9 mouse cellular contexts compared by ENCODE assay signal in the genomic region with DNA sequence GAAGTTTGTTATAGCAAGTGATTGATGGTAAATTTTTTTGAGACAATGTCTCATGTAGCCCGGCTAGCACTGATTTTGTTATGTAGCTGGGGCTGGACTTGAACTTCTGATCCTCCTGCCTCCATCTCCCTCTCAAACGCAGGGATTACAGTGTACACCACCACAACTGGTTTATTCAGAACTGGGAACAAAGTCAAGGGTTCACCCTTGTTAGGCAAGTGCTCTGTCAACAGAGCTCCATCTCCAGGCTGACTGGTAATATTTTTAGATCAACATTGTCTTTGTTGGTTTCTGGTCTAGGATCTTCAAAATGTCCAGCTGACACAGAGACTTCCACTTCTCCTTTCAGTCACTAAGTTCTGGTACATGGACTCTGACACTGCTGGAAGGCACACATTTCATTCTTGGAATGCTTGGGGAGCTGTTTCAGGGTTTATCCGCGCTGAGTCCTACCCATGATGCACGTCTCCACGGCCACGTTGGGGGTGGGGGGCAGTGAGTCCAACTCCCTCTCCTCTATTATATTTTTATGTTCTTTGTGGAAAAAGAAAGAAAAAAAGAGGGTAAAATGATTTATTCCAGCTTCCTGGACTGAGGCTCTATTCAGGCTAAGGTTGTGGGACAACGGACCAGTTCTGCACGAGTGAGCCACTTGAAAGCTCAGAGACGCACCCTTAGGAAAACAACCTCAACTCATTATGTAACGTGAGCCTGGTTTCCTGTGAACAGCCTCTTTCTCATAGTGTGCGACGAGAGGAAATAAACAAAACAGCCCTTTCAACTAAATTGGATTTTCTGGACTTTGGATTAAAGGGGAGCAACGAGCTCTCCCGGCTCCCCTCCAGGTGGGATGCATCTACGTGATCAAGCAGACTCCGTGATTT. TPM values are rescaled to one million over a fixed set of nuclear protein-coding genes. Genes with fewer than 3 reads are reported as not detected.
DNase-seq lines count a peak whose midpoint lies in the region; ATAC-seq and TF ChIP-seq lines count a peak whose summit lies in the region.
"Had no signal": no experiment of that assay in that cellular context is flagged by ENCODE, and none has a peak within 500 bp of the region (broad histone marks: within the 10 kb centered on the region; RNA-seq: fewer than 3 reads in every experiment).

No protein-coding gene starts in this region.

- no peak for DNase-seq in frontal cortex, postnatal 14 days (ENCODE audit: low spot score in 2 of 2)
- DNase-seq in liver, adult 2 months (ENCODE audit: extremely low read depth, low read depth, low spot score): peak; percentile 65
- no peak for DNase-seq in liver, embryonic 11.5 days (ENCODE audit: low spot score)
- DNase-seq in ovary, postnatal 10 days (ENCODE audit: low spot score): no peak
- DNase-seq in urinary bladder, adult 2 months (ENCODE audit: low spot score): no peak
- DNase-seq: cerebellum, postnatal 14 days had no signal

- H3K4me2 ChIP-seq in liver, embryonic 11.5 days: no peak overlapping the region
- peak overlapping the region; percentile 13; the same call in 1 of the 2 replicates for H3K4me2 ChIP-seq in hindbrain, embryonic 15.5 days
- H3K4me2 ChIP-seq in neural tube, embryonic 15.5 days: peak overlapping the region; percentile 24

- H3K27me3 ChIP-seq in liver, adult 2 months (ENCODE audit: control insufficient read depth, insufficient read depth, low read length): no peaks in the 10 kb centered on the region
- no peaks in the 10 kb centered on the region for H3K27me3 ChIP-seq in liver, embryonic 11.5 days (replicated peaks; ENCODE audit: control insufficient read depth, insufficient read depth, low read length)
- H3K27me3 ChIP-seq in hindbrain, embryonic 15.5 days: no peaks in the 10 kb centered on the region
- no peaks in the 10 kb centered on the region for H3K27me3 ChIP-seq in neural tube, embryonic 15.5 days (replicated peaks)

- peaks cover 27% of the 10 kb centered on the region; the same call in 1 of the 2 replicates for H3K79me2 ChIP-seq in liver, adult 2 months (ENCODE audit: control insufficient read depth, insufficient read depth, low read length)

- WGBS in liver, adult 2 months: 12% methylated on average over 17 of the region's 17 CpGs
- 68% methylated on average over 17 of the region's 17 CpGs for WGBS in liver, embryonic 11.5 days
- 52% methylated on average over 17 of the region's 17 CpGs for WGBS in hindbrain, embryonic 15.5 days
- 37% methylated on average over 17 of the region's 17 CpGs for WGBS in neural tube, embryonic 15.5 days

- peaks cover 18% of the 10 kb centered on the region; the same call in 1 of the 2 replicates for H3K4me1 ChIP-seq in liver, adult 2 months (ENCODE audit: control insufficient read depth, insufficient read depth, low read length)
- no peaks in the 10 kb centered on the region for H3K4me1 ChIP-seq in liver, embryonic 11.5 days (replicated peaks; ENCODE audit: control insufficient read depth, insufficient read depth, low read length)
- H3K4me1 ChIP-seq in hindbrain, embryonic 15.5 days (replicated peaks): no peaks in the 10 kb centered on the region; the same call in 1 of the 2 replicates
- peaks cover 10% of the 10 kb centered on the region for H3K4me1 ChIP-seq in neural tube, embryonic 15.5 days

- no peak for TF ChIP-seq CTCF in liver, adult 2 months (IDR thresholded peaks at IDR 0.05; ENCODE audit: low read depth, low read length)

- H3K9ac ChIP-seq in liver, adult 2 months (ENCODE audit: low read depth, low read length): peak overlapping the region; percentile 33; the same call in 1 of the 2 replicates
- no peak overlapping the region for H3K9ac ChIP-seq in liver, embryonic 11.5 days (ENCODE audit: low read depth, low read length)
- no peak overlapping the region for H3K9ac ChIP-seq in hindbrain, embryonic 15.5 days
- no peak overlapping the region for H3K9ac ChIP-seq in neural tube, embryonic 15.5 days (replicated peaks)

- no peaks in the 10 kb centered on the region for H3K9me3 ChIP-seq in liver, embryonic 11.5 days (ENCODE audit: control insufficient read depth, low read length)
- no peaks in the 10 kb centered on the region for H3K9me3 ChIP-seq in hindbrain, embryonic 15.5 days
- no peaks in the 10 kb centered on the region for H3K9me3 ChIP-seq in neural tube, embryonic 15.5 days (replicated peaks)

- no peak for TF ChIP-seq POLR2A in liver, adult 2 months (IDR thresholded peaks at IDR 0.05; ENCODE audit: extremely low read depth, insufficient read depth, low read length)

- peak; percentile 65 for ATAC-seq in frontal cortex, adult (ENCODE audit: low TSS enrichment)
- no peak for ATAC-seq in liver, embryonic 11.5 days (replicated peaks; ENCODE audit: low FRiP score)
- no peak for ATAC-seq in hindbrain, embryonic 15.5 days (ENCODE audit: low FRiP score, low read depth)
- no peak for ATAC-seq in neural tube, embryonic 15.5 days (ENCODE audit: low FRiP score)

- peak overlapping the region; percentile 26 for H3K4me3 ChIP-seq in liver, adult 2 months (ENCODE audit: insufficient read depth, low read depth, low read length)
- no peak overlapping the region for H3K4me3 ChIP-seq in liver, embryonic 11.5 days (ENCODE audit: low read depth, low read length)
- no peak overlapping the region for H3K4me3 ChIP-seq in hindbrain, embryonic 15.5 days
- H3K4me3 ChIP-seq in neural tube, embryonic 15.5 days (replicated peaks): no peak overlapping the region

- H3K36me3 ChIP-seq in liver, adult 2 months (ENCODE audit: control insufficient read depth, insufficient read depth, low read length): no peaks in the 10 kb centered on the region
- no peaks in the 10 kb centered on the region for H3K36me3 ChIP-seq in liver, embryonic 11.5 days (ENCODE audit: control insufficient read depth, insufficient read depth, low read length)
- H3K36me3 ChIP-seq in hindbrain, embryonic 15.5 days: no peaks in the 10 kb centered on the region
- no peaks in the 10 kb centered on the region for H3K36me3 ChIP-seq in neural tube, embryonic 15.5 days

- H3K27ac ChIP-seq in liver, adult 2 months (replicated peaks; ENCODE audit: insufficient read depth, low read depth, low read length): peak overlapping the region; percentile 50
- no peak overlapping the region for H3K27ac ChIP-seq in liver, embryonic 11.5 days (ENCODE audit: low read depth, low read length)
- 0 out of 2 replicates have a peak overlapping the region, but pooled peaks have one; percentile 26 for H3K27ac ChIP-seq in hindbrain, embryonic 15.5 days (replicated peaks)
- peak overlapping the region; percentile 46; the same call in 1 of the 2 replicates for H3K27ac ChIP-seq in neural tube, embryonic 15.5 days (replicated peaks)

RNA-seq across cellular contexts. Expression of a gene that starts 14.4 kb away (rescaled TPM):
- 6.3 and 8.5 TPM in 2 replicates for total RNA-seq in liver, adult 2 months (2014; rRNA removed)
- polyA plus RNA-seq in liver, adult 2 months (2012; rRNA removed): 13.3 and 14.3 TPM in 2 replicates
- 0.99 and 1.2 TPM in 2 replicates for polyA plus RNA-seq in liver, embryonic 11.5 days (2014; fragmentation: Nextera tagmentation; extraction: Ambion mirVana)
- polyA plus RNA-seq in hindbrain, embryonic 15.5 days (2015; fragmentation: Nextera tagmentation; extraction: Ambion mirVana): 15.3 and 19.1 TPM in 2 replicates
- 16.7 and 18.6 TPM in 2 replicates for polyA plus RNA-seq in neural tube, embryonic 15.5 days (2015; fragmentation: Nextera tagmentation; extraction: Ambion mirVana)
- 11.4 and 14.3 TPM in 2 replicates for polyA plus RNA-seq in urinary bladder, adult 2 months (2012; rRNA removed)
